9 mouse cellular contexts compared by ENCODE assay signal in the genomic region with DNA sequence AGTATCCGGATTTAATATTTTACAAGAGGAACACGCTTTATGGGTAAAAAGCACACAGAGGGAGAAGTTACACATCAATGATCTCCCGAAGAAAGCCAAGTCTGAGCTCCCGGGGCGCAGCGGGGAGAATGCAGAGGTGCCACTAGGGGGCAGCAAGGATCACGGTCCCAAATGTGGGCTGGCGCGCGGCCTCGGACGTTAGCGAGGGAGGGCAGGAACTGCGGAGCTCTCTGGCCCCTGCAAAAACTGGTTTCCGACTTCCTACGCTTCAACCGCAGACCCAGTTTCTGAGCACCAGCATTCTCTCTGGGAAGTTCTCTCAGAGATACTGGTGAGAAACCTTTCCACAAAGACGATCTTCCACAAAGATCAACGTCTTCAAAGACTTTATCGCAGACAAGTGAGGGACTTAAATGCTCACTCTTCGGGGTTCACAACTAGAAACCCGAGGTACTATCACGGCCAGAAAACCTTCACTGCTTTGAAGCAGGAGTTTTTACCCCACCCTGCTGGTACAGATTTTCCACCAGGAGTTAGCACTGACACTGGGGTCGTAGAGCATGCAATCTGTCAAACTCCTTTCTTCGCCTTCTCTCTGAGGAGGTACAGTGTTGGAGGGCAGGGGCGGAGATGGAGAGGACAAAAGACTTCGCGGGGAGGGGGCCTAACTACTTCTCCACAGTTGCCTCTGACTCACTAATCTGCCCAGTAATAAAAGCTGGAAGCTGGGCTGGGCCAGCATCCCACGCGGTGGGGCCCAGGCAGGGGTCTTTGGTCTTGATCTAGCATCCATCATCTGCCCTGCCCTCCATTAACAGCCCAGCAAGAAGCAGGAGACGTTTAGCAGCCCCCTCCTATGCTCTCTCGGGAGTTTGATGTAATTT. TPM values are rescaled to one million over a fixed set of nuclear protein-coding genes. Genes with fewer than 3 reads are reported as not detected.
DNase-seq lines count a peak whose midpoint lies in the region; ATAC-seq and TF ChIP-seq lines count a peak whose summit lies in the region.
"Had no signal": no experiment of that assay in that cellular context is flagged by ENCODE, and none has a peak within 500 bp of the region (broad histone marks: within the 10 kb centered on the region; RNA-seq: fewer than 3 reads in every experiment).

No protein-coding gene starts in this region.

- H3K4me3 ChIP-seq in bone marrow, adult 2 months (replicated peaks; ENCODE audit: control insufficient read depth, low read depth, low read length), result no peak overlapping the region
- peak overlapping the region; percentile 29 for H3K4me3 ChIP-seq in embryonic facial prominence, embryonic 15.5 days (replicated peaks)
- H3K4me3 ChIP-seq in heart, embryonic 12.5 days, result peak overlapping the region; percentile 30
- H3K4me3 ChIP-seq in kidney, embryonic 14.5 days (ENCODE audit: low read length), result peak overlapping the region; percentile 24; the same call in 1 of the 2 replicates
- H3K4me3 ChIP-seq in liver, embryonic 15.5 days (replicated peaks), result peak overlapping the region; percentile 21; the same call in 1 of the 2 replicates
- peak overlapping the region; percentile 18 for H3K4me3 ChIP-seq in stomach, embryonic 15.5 days (replicated peaks)
- H3K4me3 ChIP-seq: erythroblast, embryonic 14.5 days had no signal

- H3K4me2 ChIP-seq in embryonic facial prominence, embryonic 15.5 days (replicated peaks), result peak overlapping the region; percentile 45
- H3K4me2 ChIP-seq in heart, embryonic 12.5 days, result peak overlapping the region; percentile 59
- peak overlapping the region; percentile 30 for H3K4me2 ChIP-seq in kidney, embryonic 14.5 days (replicated peaks; ENCODE audit: low read depth, low read length)
- peak overlapping the region; percentile 50 for H3K4me2 ChIP-seq in liver, embryonic 15.5 days
- H3K4me2 ChIP-seq in stomach, embryonic 15.5 days, result peak overlapping the region; percentile 51

- H3K4me1 ChIP-seq in bone marrow, adult 2 months (ENCODE audit: control insufficient read depth, insufficient read depth, low read length), result peaks cover 4% of the 10 kb centered on the region
- H3K4me1 ChIP-seq in embryonic facial prominence, embryonic 15.5 days, result peaks cover 62% of the 10 kb centered on the region
- H3K4me1 ChIP-seq in heart, embryonic 12.5 days (replicated peaks), result peaks cover 63% of the 10 kb centered on the region
- H3K4me1 ChIP-seq in kidney, embryonic 14.5 days (ENCODE audit: control insufficient read depth, insufficient read depth, low read length), result peaks cover 30% of the 10 kb centered on the region
- H3K4me1 ChIP-seq in liver, embryonic 15.5 days (replicated peaks), result peaks cover 51% of the 10 kb centered on the region
- peaks cover 45% of the 10 kb centered on the region for H3K4me1 ChIP-seq in stomach, embryonic 15.5 days

- no peak overlapping the region for H3K27ac ChIP-seq in bone marrow, adult 2 months (ENCODE audit: control insufficient read depth, insufficient read depth, low read depth, low read length, poor library complexity)
- no peak overlapping the region for H3K27ac ChIP-seq in embryonic facial prominence, embryonic 15.5 days (replicated peaks)
- H3K27ac ChIP-seq in heart, embryonic 12.5 days (ENCODE audit: poor library complexity, severe bottlenecking), result no peak overlapping the region
- H3K27ac ChIP-seq in kidney, embryonic 14.5 days (ENCODE audit: low read depth, low read length), result no peak overlapping the region
- no peak overlapping the region for H3K27ac ChIP-seq in liver, embryonic 15.5 days (replicated peaks)
- H3K27ac ChIP-seq in stomach, embryonic 15.5 days, result no peak overlapping the region

- no peaks in the 10 kb centered on the region for H3K36me3 ChIP-seq in embryonic facial prominence, embryonic 15.5 days
- H3K36me3 ChIP-seq in heart, embryonic 12.5 days, result no peaks in the 10 kb centered on the region
- H3K36me3 ChIP-seq in kidney, embryonic 14.5 days (ENCODE audit: control insufficient read depth, insufficient read depth, low read length), result no peaks in the 10 kb centered on the region
- no peaks in the 10 kb centered on the region for H3K36me3 ChIP-seq in liver, embryonic 15.5 days (replicated peaks)
- no peaks in the 10 kb centered on the region for H3K36me3 ChIP-seq in stomach, embryonic 15.5 days

- peak overlapping the region; percentile 9; the same call in 1 of the 2 replicates for H3K9ac ChIP-seq in embryonic facial prominence, embryonic 15.5 days
- peak overlapping the region; percentile 38 for H3K9ac ChIP-seq in heart, embryonic 12.5 days
- peak overlapping the region; percentile 31; the same call in 1 of the 2 replicates for H3K9ac ChIP-seq in kidney, embryonic 14.5 days (ENCODE audit: low read depth, low read length)
- H3K9ac ChIP-seq in liver, embryonic 15.5 days, result no peak overlapping the region
- H3K9ac ChIP-seq in stomach, embryonic 15.5 days, result no peak overlapping the region

- no peak for ATAC-seq in embryonic facial prominence, embryonic 15.5 days (ENCODE audit: insufficient number of reproducible peaks, low FRiP score, low TSS enrichment, low read depth)
- no peak for ATAC-seq in heart, embryonic 12.5 days (ENCODE audit: insufficient number of reproducible peaks, low FRiP score)
- ATAC-seq in kidney, embryonic 14.5 days (ENCODE audit: low FRiP score, low TSS enrichment), result 0 out of 2 replicates have a peak, but pooled peaks have one; percentile 26
- 0 out of 2 replicates have a peak, but pooled peaks have one; percentile 25 for ATAC-seq in liver, embryonic 15.5 days (ENCODE audit: insufficient read depth)
- ATAC-seq in stomach, embryonic 15.5 days (ENCODE audit: insufficient read depth, low FRiP score, low read depth), result no peak

- H3K9me3 ChIP-seq in embryonic facial prominence, embryonic 15.5 days (replicated peaks), result no peaks in the 10 kb centered on the region
- H3K9me3 ChIP-seq in heart, embryonic 12.5 days (replicated peaks), result no peaks in the 10 kb centered on the region
- H3K9me3 ChIP-seq in kidney, embryonic 14.5 days (ENCODE audit: control insufficient read depth, low read length), result no peaks in the 10 kb centered on the region
- no peaks in the 10 kb centered on the region for H3K9me3 ChIP-seq in liver, embryonic 15.5 days (replicated peaks)
- H3K9me3 ChIP-seq in stomach, embryonic 15.5 days, result no peaks in the 10 kb centered on the region

- DNase-seq in CD4-positive, CD25-positive, alpha-beta regulatory T cell, adult 2 months (ENCODE audit: low read depth, low spot score), result peak; percentile 85
- peak; percentile 90 for DNase-seq in neural tube, embryonic 10.5 days (ENCODE audit: extremely low spot score, low spot score)

- 2% methylated on average over 32 of the region's 32 CpGs for whole genome bisulfite sequencing in bone marrow, adult 2 months
- WGBS in embryonic facial prominence, embryonic 15.5 days, result 3% methylated on average over 32 of the region's 32 CpGs
- WGBS in heart, embryonic 12.5 days, result 3% methylated on average over 32 of the region's 32 CpGs
- WGBS in kidney, embryonic 14.5 days, result 2% methylated on average over 32 of the region's 32 CpGs
- 2% methylated on average over 32 of the region's 32 CpGs for WGBS in liver, embryonic 15.5 days (ENCODE audit: insufficient replicate concordance)
- 5% methylated on average over 32 of the region's 32 CpGs for WGBS in stomach, embryonic 15.5 days

- TF ChIP-seq POLR2A in bone marrow, adult 2 months (IDR thresholded peaks at IDR 0.05; ENCODE audit: borderline replicate concordance, control insufficient read depth, low read depth, low read length), result no peak

- peak; percentile 92 for TF ChIP-seq CTCF in bone marrow, adult 2 months (IDR thresholded peaks at IDR 0.05; ENCODE audit: control insufficient read depth, insufficient read depth, low read length)

- H3K27me3 ChIP-seq in embryonic facial prominence, embryonic 15.5 days, result peaks cover 76% of the 10 kb centered on the region
- H3K27me3 ChIP-seq in heart, embryonic 12.5 days (replicated peaks), result peaks cover 87% of the 10 kb centered on the region
- peaks cover 68% of the 10 kb centered on the region for H3K27me3 ChIP-seq in kidney, embryonic 14.5 days (ENCODE audit: control insufficient read depth, insufficient read depth, low read length)
- peaks cover 90% of the 10 kb centered on the region for H3K27me3 ChIP-seq in liver, embryonic 15.5 days
- H3K27me3 ChIP-seq in stomach, embryonic 15.5 days (replicated peaks), result peaks cover 57% of the 10 kb centered on the region

RNA-seq across cellular contexts. Expression of gene Ankrd63, which starts 3.3 kb away (rescaled TPM):
- 0.92 TPM in 1 of 2 replicates, not detected in the other for polyA plus RNA-seq in bone marrow, adult 2 months (2011; ENCODE audit: insufficient read depth, insufficient read length, low replicate concordance, missing spikeins)
- 0.11 and 0.19 TPM in 2 replicates for polyA plus RNA-seq in embryonic facial prominence, embryonic 15.5 days (2015; fragmentation: Nextera tagmentation; extraction: Ambion mirVana)
- 1.2 and 1.4 TPM in 2 replicates for polyA plus RNA-seq in heart, embryonic 12.5 days (2016; fragmentation: Nextera tagmentation; extraction: Ambion mirVana)
- 0.24 and 0.65 TPM in 2 replicates for polyA plus RNA-seq in kidney, embryonic 14.5 days (2014; fragmentation: Nextera tagmentation; extraction: Ambion mirVana)
- 0.07 and 0.08 TPM in 2 replicates for polyA plus RNA-seq in liver, embryonic 15.5 days (2015; fragmentation: Nextera tagmentation; extraction: Ambion mirVana)
- polyA plus RNA-seq in stomach, embryonic 15.5 days (2015; fragmentation: Nextera tagmentation; extraction: Ambion mirVana), result 0.04 and 0.08 TPM in 2 replicates
- polyA plus RNA-seq: erythroblast, embryonic 14.5 days had no signal

RNA-seq across cellular contexts. Expression of gene Plcb2, which starts 27.8 kb away (rescaled TPM):
- 33.7 and 84.6 TPM in 2 replicates for polyA plus RNA-seq in bone marrow, adult 2 months (2011; ENCODE audit: insufficient read depth, insufficient read length, low replicate concordance, missing spikeins)
- polyA plus RNA-seq in embryonic facial prominence, embryonic 15.5 days (2015; fragmentation: Nextera tagmentation; extraction: Ambion mirVana), result 0.75 and 1.1 TPM in 2 replicates
- 1.4 and 1.5 TPM in 2 replicates for polyA plus RNA-seq in heart, embryonic 12.5 days (2016; fragmentation: Nextera tagmentation; extraction: Ambion mirVana)
- 1.7 and 1.9 TPM in 2 replicates for polyA plus RNA-seq in kidney, embryonic 14.5 days (2014; fragmentation: Nextera tagmentation; extraction: Ambion mirVana)
- 2.3 and 2.9 TPM in 2 replicates for polyA plus RNA-seq in liver, embryonic 15.5 days (2015; fragmentation: Nextera tagmentation; extraction: Ambion mirVana)
- polyA plus RNA-seq in stomach, embryonic 15.5 days (2015; fragmentation: Nextera tagmentation; extraction: Ambion mirVana), result 1.5 and 1.8 TPM in 2 replicates

RNA-seq across cellular contexts. Expression of gene Pak6, which starts 37.3 kb away (rescaled TPM):
- not detected in 2 replicates for polyA plus RNA-seq in bone marrow, adult 2 months (2011; ENCODE audit: insufficient read depth, insufficient read length, low replicate concordance, missing spikeins)
- polyA plus RNA-seq in embryonic facial prominence, embryonic 15.5 days (2015; fragmentation: Nextera tagmentation; extraction: Ambion mirVana), result 8.5 TPM in 2 replicates
- polyA plus RNA-seq in heart, embryonic 12.5 days (2016; fragmentation: Nextera tagmentation; extraction: Ambion mirVana), result 4.6 and 5.8 TPM in 2 replicates
- polyA plus RNA-seq in kidney, embryonic 14.5 days (2014; fragmentation: Nextera tagmentation; extraction: Ambion mirVana), result 0.54 and 0.90 TPM in 2 replicates
- 0.30 and 0.45 TPM in 2 replicates for polyA plus RNA-seq in liver, embryonic 15.5 days (2015; fragmentation: Nextera tagmentation; extraction: Ambion mirVana)
- polyA plus RNA-seq in stomach, embryonic 15.5 days (2015; fragmentation: Nextera tagmentation; extraction: Ambion mirVana), result 3.6 and 4.8 TPM in 2 replicates

RNA-seq across cellular contexts. Expression of gene Inafm2, which starts 45.1 kb away (rescaled TPM):
- polyA plus RNA-seq in bone marrow, adult 2 months (2011; ENCODE audit: insufficient read depth, insufficient read length, low replicate concordance, missing spikeins), result 16.0 and 28.5 TPM in 2 replicates
- 15.9 and 16.9 TPM in 2 replicates for polyA plus RNA-seq in embryonic facial prominence, embryonic 15.5 days (2015; fragmentation: Nextera tagmentation; extraction: Ambion mirVana)
- 33.8 and 37.3 TPM in 2 replicates for polyA plus RNA-seq in heart, embryonic 12.5 days (2016; fragmentation: Nextera tagmentation; extraction: Ambion mirVana)
- polyA plus RNA-seq in kidney, embryonic 14.5 days (2014; fragmentation: Nextera tagmentation; extraction: Ambion mirVana), result 18.3 and 22.0 TPM in 2 replicates
- 12.3 and 12.6 TPM in 2 replicates for polyA plus RNA-seq in liver, embryonic 15.5 days (2015; fragmentation: Nextera tagmentation; extraction: Ambion mirVana)
- 22.6 and 23.1 TPM in 2 replicates for polyA plus RNA-seq in stomach, embryonic 15.5 days (2015; fragmentation: Nextera tagmentation; extraction: Ambion mirVana)

Comparison
In these comparisons a context has a peak if more than half of its experiments do, and no peak if none do; other contexts are left out.
1. ATAC-seq: peak in kidney, embryonic 14.5 days (single experiment) and liver, embryonic 15.5 days (single experiment); none in embryonic facial prominence, embryonic 15.5 days (single experiment), heart, embryonic 12.5 days (single experiment) and stomach, embryonic 15.5 days (single experiment).
2. H3K9ac ChIP-seq: peak in embryonic facial prominence, embryonic 15.5 days (single experiment), heart, embryonic 12.5 days (single experiment) and kidney, embryonic 14.5 days (single experiment); none in liver, embryonic 15.5 days (single experiment) and stomach, embryonic 15.5 days (single experiment).
3. Peak in every context shown above with its lines, with median percentiles within 50 percentile points of each other: H3K4me2 ChIP-seq.